Mouse (Mus musculus): ENCODE results near the gene Retreg3.

Retreg3 gene

DNA sequence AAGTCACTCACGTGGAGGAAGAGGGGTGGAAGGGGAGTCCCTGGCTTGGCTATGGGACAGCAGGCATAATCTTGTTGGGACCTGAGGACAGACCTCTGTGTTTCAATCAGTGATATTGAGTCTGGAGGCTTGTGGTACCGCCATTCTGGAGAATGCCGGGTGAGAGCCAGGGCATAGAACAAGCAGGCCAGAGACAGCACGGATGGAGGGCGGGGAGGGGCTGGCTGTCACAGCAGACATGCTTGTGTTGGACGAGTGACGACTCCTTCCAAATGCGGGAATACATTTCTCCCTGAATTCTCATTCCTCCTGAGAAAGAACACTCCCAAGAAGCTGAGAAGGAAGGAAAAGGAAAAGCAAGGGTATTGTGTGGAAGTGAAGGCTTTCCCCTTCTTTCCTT is 68.1 kb downstream of the Retreg3 start:
- no peak for DNase-seq (ENCODE audit: low spot score)

DNA sequence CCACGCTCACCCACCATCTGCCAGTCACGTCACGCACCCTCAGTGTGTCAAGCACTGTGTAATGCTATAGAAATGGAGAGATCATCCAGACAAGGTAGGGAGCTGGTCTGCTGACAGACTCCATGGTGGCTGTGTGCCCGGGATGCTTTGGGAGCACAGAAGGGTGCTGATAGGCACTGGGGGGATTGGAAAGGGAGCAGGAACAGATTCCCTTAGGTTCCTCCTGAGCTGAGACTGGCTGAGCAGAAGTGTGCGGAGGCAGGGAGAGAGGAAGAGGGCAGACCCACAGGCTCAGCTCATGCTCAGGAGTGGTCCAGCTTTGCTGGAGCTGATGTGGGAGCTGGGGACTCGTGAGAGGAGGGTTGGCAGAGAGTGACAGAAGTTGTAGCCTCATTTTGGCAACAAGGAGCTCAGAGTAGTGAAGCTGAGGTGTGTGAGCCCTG is 68.6 kb downstream of the Retreg3 start:
- DNase-seq (ENCODE audit: low spot score): no peak

DNA sequence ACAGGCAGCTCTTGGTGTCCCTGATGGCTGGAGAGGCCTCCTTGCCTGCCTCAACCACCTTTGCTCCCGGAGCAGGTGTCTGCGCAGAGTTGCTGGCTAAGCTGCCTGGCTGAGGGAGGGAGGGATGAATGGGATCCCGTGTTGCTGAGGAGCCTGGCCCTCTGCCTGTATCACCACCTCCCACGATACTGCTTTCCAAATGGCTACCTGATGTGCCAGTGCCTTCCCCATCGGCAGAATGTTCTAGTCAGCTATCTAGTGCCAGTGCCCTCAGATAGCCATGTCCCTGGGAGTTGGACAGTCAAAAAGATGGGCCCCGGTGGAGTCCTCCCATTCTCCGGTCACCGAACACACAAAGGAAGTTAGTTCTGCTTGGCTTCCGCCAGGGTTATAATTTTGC is 69.3 kb downstream of the Retreg3 start:
- no peak for DNase-seq (ENCODE audit: low spot score)

DNA sequence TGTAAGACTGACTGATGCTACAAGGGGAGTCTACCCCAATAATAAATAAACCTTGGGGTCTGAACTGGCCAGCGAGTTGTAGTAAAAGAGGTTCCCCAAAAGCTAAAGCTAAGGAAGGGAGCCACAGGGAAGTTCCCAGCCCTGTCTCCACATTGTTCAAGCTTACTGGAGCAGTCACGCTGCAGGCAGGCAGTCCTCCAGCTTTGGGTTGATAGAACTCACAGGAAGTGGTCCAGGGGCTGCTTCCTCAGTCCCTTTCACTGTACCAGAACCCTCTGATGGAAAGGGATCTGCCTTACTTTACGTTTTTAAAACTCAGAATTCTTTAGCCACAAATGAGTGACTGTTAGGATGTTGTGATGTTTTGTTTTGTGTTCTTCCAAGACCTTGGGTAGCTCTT is 72.2 kb downstream of the Retreg3 start:
- DNase-seq (ENCODE audit: low spot score): no peak

DNA sequence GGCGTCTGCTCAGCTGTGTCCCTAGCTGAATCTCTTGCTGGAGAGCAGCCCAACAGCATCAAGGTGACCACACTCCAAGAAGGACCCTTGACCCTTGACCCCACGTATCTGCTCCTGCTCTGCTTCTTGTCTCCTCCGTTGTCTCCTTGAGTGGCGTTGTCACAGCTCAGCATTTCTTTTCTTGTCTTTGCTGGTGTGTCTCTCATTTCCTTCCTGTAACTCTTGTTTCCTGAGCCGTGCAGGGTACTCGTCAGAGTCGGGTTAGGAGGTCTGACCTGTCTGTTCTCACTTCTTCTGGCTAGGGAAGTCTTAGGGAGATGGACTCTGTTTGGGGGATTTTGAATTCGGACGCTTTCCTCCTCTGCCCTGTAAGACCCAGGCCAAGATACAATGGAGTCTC is 73.3 kb downstream of the Retreg3 start:
- DNase-seq (ENCODE audit: low spot score): no peak

Data from urinary bladder, postnatal 14 days (tissue).